Mouse (Mus musculus): ENCODE results near the gene Gm281. TPM values are rescaled to one million over a fixed set of nuclear protein-coding genes. Genes with fewer than 3 reads are reported as not detected.

Gm281 gene
- polyA plus RNA-seq (2017; shearing (Covaris generic)): under 1 TPM in 1 of 2 experiments, not detected in 1; 0.44 TPM

GRCm38 (mm10) chr14:13914387-13915082 lies at the start of gene Gm281:
Gene Gm281, minus strand, starts transcription at chr14:13914478.

GRCm38 (mm10) chr14:13961401-13962112 lies 47.3 kb upstream of the Gm281 start, which contains the start of the genes Atxn7 and Thoc7:
Gene Atxn7, plus strand, starts transcription at chr14:13961440.
Gene Thoc7, minus strand, starts transcription at chr14:13961852.

Other genes with a start within 250 kb of the Gm281 start
- gene Sntn, start 243.6 kb downstream of the Gm281 start, polyA plus RNA-seq (2017; shearing (Covaris generic)): under 1 TPM; 0.20 to 0.23 TPM
- gene Atxn7, start 47.0 kb upstream of the Gm281 start, polyA plus RNA-seq (2017; shearing (Covaris generic)): 10 to 100 TPM; 28.7 to 32.7 TPM
- gene Thoc7, start 47.4 kb upstream of the Gm281 start, polyA plus RNA-seq (2017; shearing (Covaris generic)): 100 to 1,000 TPM; 148 to 161 TPM
- gene Psmd6, start 206.5 kb upstream of the Gm281 start, polyA plus RNA-seq (2017; shearing (Covaris generic)): 100 to 1,000 TPM; 124 to 181 TPM

Measured in inflammation-experienced regulatory T-cells (primary cell).